Mouse (Mus musculus) retina, adult 2 months (tissue): ENCODE results near the gene Neu4.
"Not testable (repeated sequence)": the region's sequence is repeated elsewhere in the genome, so short reads cannot be mapped to it uniquely, and the experiment has no call there.

ENCODE experiments used
- DNase-seq: peaks from one replicate; pipeline ENCODE4 v3.0.0-alpha.2; 2012; ENCODE audit warnings: low read depth, low spot score

The Neu4 gene

GRCm38 (mm10) chr1:94053530-94054216 is 33.4 kb downstream of the Neu4 start:
- DNase-seq = no peak

GRCm38 (mm10) chr1:94054481-94054880 is 34.2 kb downstream of the Neu4 start:
- DNase-seq = no peak

GRCm38 (mm10) chr1:94055966-94056365 is 35.7 kb downstream of the Neu4 start:
- DNase-seq = no peak

- no peak for DNase-seq
Observed at GRCm38 (mm10) chr1:94057401-94057800, 37.1 kb downstream of the Neu4 start.

- DNase-seq = not testable (repeated sequence)
Observed at GRCm38 (mm10) chr1:94058281-94058680, 38.0 kb downstream of the Neu4 start.

- no peak for DNase-seq
Observed at GRCm38 (mm10) chr1:94074756-94075155, 54.5 kb downstream of the Neu4 start.

- DNase-seq = no peak
Observed at GRCm38 (mm10) chr1:94076702-94077101, 56.5 kb downstream of the Neu4 start.
